Mouse (Mus musculus): ENCODE measurements around the gene B4galnt1.

DNA sequence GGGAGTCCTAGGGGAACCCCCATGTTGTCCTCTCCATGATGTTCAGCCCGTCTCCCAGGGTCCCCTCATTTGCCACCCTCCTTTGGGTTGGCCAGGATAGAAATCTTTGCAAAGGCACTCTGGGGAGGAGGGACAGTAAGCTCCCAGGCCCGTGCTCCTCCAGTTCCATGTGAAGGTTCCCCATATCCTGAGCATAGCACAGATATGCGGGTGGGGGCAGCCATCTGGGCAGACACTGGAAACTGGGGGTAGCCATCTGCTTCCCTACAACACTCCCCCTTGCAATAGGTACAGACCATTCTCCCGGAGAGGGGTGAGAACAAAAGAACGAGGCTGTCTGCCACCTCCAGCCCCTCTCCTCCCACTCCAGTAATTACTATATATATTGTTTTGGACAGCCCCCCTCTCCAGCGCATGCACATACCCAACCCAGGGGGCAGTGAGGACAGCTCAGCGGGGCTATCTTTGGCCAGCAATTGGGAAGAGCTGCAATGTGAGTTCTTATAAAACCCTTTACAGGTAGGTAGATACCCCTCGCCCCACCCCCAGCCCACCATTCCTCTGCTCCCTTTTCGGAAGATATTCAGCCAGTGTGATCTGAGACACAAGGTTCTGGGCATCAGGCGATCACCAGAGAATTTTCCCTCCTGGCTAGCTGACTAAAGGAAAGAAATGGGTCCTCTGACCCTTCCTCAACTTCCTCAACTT, 22.5 kb downstream of the B4galnt1 start:
- TF ChIP-seq CTCF (IDR thresholded peaks at IDR 0.05; ENCODE audit: extremely low read depth, insufficient read depth, insufficient read length, insufficient replicate concordance) (no peak), POLR2A (IDR thresholded peaks at IDR 0.05; ENCODE audit: low read depth, low read length) (no peak)

Data from spleen, adult 2 months (tissue).